Comparison of ENCODE assay signal across 16 mouse cellular contexts in genomic region chr5:113780082-113780752, GRCm38 (mm10). TPM values are rescaled to one million over a fixed set of nuclear protein-coding genes. Genes with fewer than 3 reads are reported as not detected.
DNase-seq lines count a peak whose midpoint lies in the region; ATAC-seq and TF ChIP-seq lines count a peak whose summit lies in the region.
"Had no signal": no experiment of that assay in that cellular context is flagged by ENCODE, and none has a peak within 500 bp of the region (broad histone marks: within the 10 kb centered on the region; RNA-seq: fewer than 3 reads in every experiment).

No protein-coding gene starts in this region.

- ATAC-seq in forebrain, embryonic 15.5 days (replicated peaks) = 0 out of 2 replicates have a peak, but pooled peaks have one; percentile 38
- ATAC-seq in forebrain, embryonic 12.5 days (ENCODE audit: low FRiP score) = no peak
- peak; percentile 33; the same call in 1 of the 2 replicates for ATAC-seq in liver, embryonic 12.5 days
- no peak for ATAC-seq in liver, postnatal 0 days
- peak; percentile 56; the same call in 1 of the 2 replicates for ATAC-seq in hindbrain, embryonic 16.5 days
- 0 out of 2 replicates have a peak, but pooled peaks have one; percentile 58 for ATAC-seq in midbrain, embryonic 15.5 days (replicated peaks)
- no peak for ATAC-seq in kidney, embryonic 15.5 days (replicated peaks; ENCODE audit: low FRiP score)

- H3K4me1 ChIP-seq in forebrain, embryonic 15.5 days = no peaks in the 10 kb centered on the region
- H3K4me1 ChIP-seq in forebrain, embryonic 12.5 days = no peaks in the 10 kb centered on the region; the same call in 1 of the 2 replicates
- 0 out of 2 replicates have a peak, but pooled peaks cover 5% of the 10 kb centered on the region for H3K4me1 ChIP-seq in liver, embryonic 12.5 days
- H3K4me1 ChIP-seq in liver, postnatal 0 days (ENCODE audit: insufficient read depth) = peaks cover 8% of the 10 kb centered on the region
- H3K4me1 ChIP-seq in hindbrain, embryonic 16.5 days (ENCODE audit: control insufficient read depth, insufficient read depth, low read depth, low read length) = no peaks in the 10 kb centered on the region
- H3K4me1 ChIP-seq in midbrain, embryonic 15.5 days = no peaks in the 10 kb centered on the region
- peaks cover 18% of the 10 kb centered on the region for H3K4me1 ChIP-seq in kidney, embryonic 15.5 days

- H3K27ac ChIP-seq in forebrain, embryonic 15.5 days (replicated peaks) = no peak overlapping the region
- no peak overlapping the region for H3K27ac ChIP-seq in forebrain, embryonic 12.5 days
- no peak overlapping the region for H3K27ac ChIP-seq in liver, embryonic 12.5 days
- no peak overlapping the region for H3K27ac ChIP-seq in liver, postnatal 0 days (ENCODE audit: low read depth)
- H3K27ac ChIP-seq in hindbrain, embryonic 16.5 days (ENCODE audit: low read depth, low read length) = no peak overlapping the region
- H3K27ac ChIP-seq in midbrain, embryonic 15.5 days = no peak overlapping the region
- H3K27ac ChIP-seq in kidney, embryonic 15.5 days = no peak overlapping the region
- H3K27ac ChIP-seq: heart, embryonic 10.5 days; stomach, embryonic 15.5 days had no signal

- no peaks in the 10 kb centered on the region for H3K9me3 ChIP-seq in forebrain, embryonic 15.5 days
- peaks cover 8% of the 10 kb centered on the region; the same call in 1 of the 2 replicates for H3K9me3 ChIP-seq in forebrain, embryonic 12.5 days
- H3K9me3 ChIP-seq in liver, embryonic 12.5 days (replicated peaks) = no peaks in the 10 kb centered on the region
- no peaks in the 10 kb centered on the region for H3K9me3 ChIP-seq in liver, postnatal 0 days (ENCODE audit: low read length)
- no peaks in the 10 kb centered on the region for H3K9me3 ChIP-seq in hindbrain, embryonic 16.5 days (ENCODE audit: control insufficient read depth, low read length)
- no peaks in the 10 kb centered on the region for H3K9me3 ChIP-seq in midbrain, embryonic 15.5 days
- H3K9me3 ChIP-seq in kidney, embryonic 15.5 days (replicated peaks) = no peaks in the 10 kb centered on the region
- H3K9me3 ChIP-seq: heart, embryonic 10.5 days; stomach, embryonic 15.5 days had no signal

- H3K27me3 ChIP-seq in forebrain, embryonic 15.5 days = peaks cover 10% of the 10 kb centered on the region; the same call in 1 of the 2 replicates
- peaks cover 20% of the 10 kb centered on the region for H3K27me3 ChIP-seq in forebrain, embryonic 12.5 days
- H3K27me3 ChIP-seq in liver, embryonic 12.5 days (replicated peaks) = peaks cover 28% of the 10 kb centered on the region
- no peaks in the 10 kb centered on the region for H3K27me3 ChIP-seq in liver, postnatal 0 days (ENCODE audit: insufficient read depth, low read length)
- peaks cover 5% of the 10 kb centered on the region for H3K27me3 ChIP-seq in hindbrain, embryonic 16.5 days (replicated peaks; ENCODE audit: control insufficient read depth, insufficient read depth, low read length)
- peaks cover 14% of the 10 kb centered on the region for H3K27me3 ChIP-seq in midbrain, embryonic 15.5 days (replicated peaks)
- H3K27me3 ChIP-seq in kidney, embryonic 15.5 days = 0 out of 2 replicates have a peak, but pooled peaks cover 5% of the 10 kb centered on the region

- peaks cover 28% of the 10 kb centered on the region for H3K36me3 ChIP-seq in forebrain, embryonic 15.5 days
- peaks cover 28% of the 10 kb centered on the region for H3K36me3 ChIP-seq in forebrain, embryonic 12.5 days (replicated peaks)
- peaks cover 33% of the 10 kb centered on the region for H3K36me3 ChIP-seq in liver, embryonic 12.5 days
- H3K36me3 ChIP-seq in liver, postnatal 0 days (replicated peaks; ENCODE audit: insufficient read depth, low read length) = peaks cover 25% of the 10 kb centered on the region
- H3K36me3 ChIP-seq in hindbrain, embryonic 16.5 days (ENCODE audit: control insufficient read depth, insufficient read depth, low read length) = peaks cover 11% of the 10 kb centered on the region; the same call in 1 of the 2 replicates
- H3K36me3 ChIP-seq in midbrain, embryonic 15.5 days (replicated peaks) = peaks cover 15% of the 10 kb centered on the region
- peaks cover 33% of the 10 kb centered on the region for H3K36me3 ChIP-seq in kidney, embryonic 15.5 days

- DNase-seq in liver, postnatal 0 days = no peak
- DNase-seq in left cerebral cortex, postnatal 14 days (ENCODE audit: low spot score in 2 of 2) = no peak
- DNase-seq: cerebellum, adult 8-10 months; embryo, embryonic 11 days; gastrocnemius, postnatal 10 days; kidney, adult 9 months; thymus, postnatal 14 days had no signal

- no peak overlapping the region for H3K9ac ChIP-seq in forebrain, embryonic 15.5 days (replicated peaks)
- H3K9ac ChIP-seq in forebrain, embryonic 12.5 days = no peak overlapping the region
- H3K9ac ChIP-seq in liver, embryonic 12.5 days = no peak overlapping the region
- no peak overlapping the region for H3K9ac ChIP-seq in liver, postnatal 0 days (replicated peaks)
- no peak overlapping the region for H3K9ac ChIP-seq in hindbrain, embryonic 16.5 days (ENCODE audit: low read depth, low read length)
- H3K9ac ChIP-seq in midbrain, embryonic 15.5 days = no peak overlapping the region
- H3K9ac ChIP-seq in kidney, embryonic 15.5 days = no peak overlapping the region
- H3K9ac ChIP-seq: stomach, embryonic 15.5 days had no signal

- intact Hi-C loops in left cerebral cortex, postnatal 14 days (cut with DNase I) = no loop called here

- TF ChIP-seq CTCF in liver, postnatal 0 days (IDR thresholded peaks at IDR 0.05; ENCODE audit: low read depth) = no peak

- 97% methylated on average over 3 of the region's 3 CpGs for WGBS in forebrain, embryonic 15.5 days
- WGBS in forebrain, embryonic 12.5 days = 92% methylated on average over 3 of the region's 3 CpGs
- 81% methylated on average over 3 of the region's 3 CpGs for WGBS in liver, embryonic 12.5 days (ENCODE audit: insufficient replicate concordance)
- WGBS in liver, postnatal 0 days (ENCODE audit: insufficient replicate concordance) = 83% methylated on average over 3 of the region's 3 CpGs
- WGBS in hindbrain, embryonic 16.5 days = 94% methylated on average over 3 of the region's 3 CpGs
- WGBS in midbrain, embryonic 15.5 days = 96% methylated on average over 3 of the region's 3 CpGs
- 97% methylated on average over 3 of the region's 3 CpGs for WGBS in kidney, embryonic 15.5 days

- H3K4me2 ChIP-seq in forebrain, embryonic 15.5 days (replicated peaks) = no peak overlapping the region
- H3K4me2 ChIP-seq in forebrain, embryonic 12.5 days = no peak overlapping the region
- H3K4me2 ChIP-seq in liver, embryonic 12.5 days = no peak overlapping the region
- H3K4me2 ChIP-seq in liver, postnatal 0 days (ENCODE audit: low read depth, low read length) = no peak overlapping the region
- no peak overlapping the region for H3K4me2 ChIP-seq in hindbrain, embryonic 16.5 days (ENCODE audit: low read length)
- no peak overlapping the region for H3K4me2 ChIP-seq in midbrain, embryonic 15.5 days
- no peak overlapping the region for H3K4me2 ChIP-seq in kidney, embryonic 15.5 days
- H3K4me2 ChIP-seq: stomach, embryonic 15.5 days had no signal

- TF ChIP-seq EP300 in liver, postnatal 0 days (IDR thresholded peaks at IDR 0.05; ENCODE audit: low read depth) = no peak

- no peak overlapping the region for H3K4me3 ChIP-seq in forebrain, embryonic 15.5 days
- no peak overlapping the region for H3K4me3 ChIP-seq in forebrain, embryonic 12.5 days (replicated peaks)
- no peak overlapping the region for H3K4me3 ChIP-seq in liver, embryonic 12.5 days
- H3K4me3 ChIP-seq in liver, postnatal 0 days (ENCODE audit: low read depth, low read length) = no peak overlapping the region
- no peak overlapping the region for H3K4me3 ChIP-seq in hindbrain, embryonic 16.5 days (ENCODE audit: low read length)
- H3K4me3 ChIP-seq in midbrain, embryonic 15.5 days = no peak overlapping the region
- H3K4me3 ChIP-seq in kidney, embryonic 15.5 days (replicated peaks) = no peak overlapping the region
- H3K4me3 ChIP-seq: heart, embryonic 10.5 days; megakaryocyte, embryonic 14.5 days; stomach, embryonic 15.5 days had no signal

RNA-seq across cellular contexts. Expression of gene Iscu, which starts 7.7 kb away (rescaled TPM):
- 87.4 and 94.1 TPM in 2 replicates for polyA plus RNA-seq in forebrain, embryonic 15.5 days (2015; fragmentation: Nextera tagmentation; extraction: Ambion mirVana)
- polyA plus RNA-seq in forebrain, embryonic 12.5 days (2016; fragmentation: Nextera tagmentation; extraction: Ambion mirVana) = 107 and 113 TPM in 2 replicates
- polyA plus RNA-seq in liver, embryonic 12.5 days (2016; fragmentation: Nextera tagmentation; extraction: Ambion mirVana) = 109 and 112 TPM in 2 replicates
- polyA plus RNA-seq in liver, postnatal 0 days (2015; fragmentation: Nextera tagmentation; extraction: Ambion mirVana) = 109 TPM in 2 replicates
- 86.8 and 94.0 TPM in 2 replicates for polyA plus RNA-seq in hindbrain, embryonic 16.5 days (2015; fragmentation: Nextera tagmentation; extraction: Ambion mirVana)
- polyA plus RNA-seq in midbrain, embryonic 15.5 days (2015; fragmentation: Nextera tagmentation; extraction: Ambion mirVana) = 75.4 and 78.4 TPM in 2 replicates
- polyA plus RNA-seq in kidney, embryonic 15.5 days (2015; fragmentation: Nextera tagmentation; extraction: Ambion mirVana) = 104 and 112 TPM in 2 replicates
- 10 to 100 TPM; 90.4 to 97.0 TPM for total RNA-seq in left cerebral cortex, postnatal 14 days (2021)

RNA-seq across cellular contexts. Expression of gene Sart3, which starts 7.9 kb away (rescaled TPM):
- 57.6 and 58.7 TPM in 2 replicates for polyA plus RNA-seq in forebrain, embryonic 15.5 days (2015; fragmentation: Nextera tagmentation; extraction: Ambion mirVana)
- polyA plus RNA-seq in forebrain, embryonic 12.5 days (2016; fragmentation: Nextera tagmentation; extraction: Ambion mirVana) = 78.4 and 78.8 TPM in 2 replicates
- 39.9 and 40.4 TPM in 2 replicates for polyA plus RNA-seq in liver, embryonic 12.5 days (2016; fragmentation: Nextera tagmentation; extraction: Ambion mirVana)
- 6.9 and 7.9 TPM in 2 replicates for polyA plus RNA-seq in liver, postnatal 0 days (2015; fragmentation: Nextera tagmentation; extraction: Ambion mirVana)
- 37.7 and 39.0 TPM in 2 replicates for polyA plus RNA-seq in hindbrain, embryonic 16.5 days (2015; fragmentation: Nextera tagmentation; extraction: Ambion mirVana)
- polyA plus RNA-seq in midbrain, embryonic 15.5 days (2015; fragmentation: Nextera tagmentation; extraction: Ambion mirVana) = 53.3 and 57.5 TPM in 2 replicates
- 57.6 and 59.2 TPM in 2 replicates for polyA plus RNA-seq in kidney, embryonic 15.5 days (2015; fragmentation: Nextera tagmentation; extraction: Ambion mirVana)
- 10 to 100 TPM; 30.3 to 32.1 TPM for total RNA-seq in left cerebral cortex, postnatal 14 days (2021)

RNA-seq across cellular contexts. Expression of gene Tmem119, which starts 20.1 kb away (rescaled TPM):
- 4.9 and 5.1 TPM in 2 replicates for polyA plus RNA-seq in forebrain, embryonic 15.5 days (2015; fragmentation: Nextera tagmentation; extraction: Ambion mirVana)
- 13.9 and 19.4 TPM in 2 replicates for polyA plus RNA-seq in forebrain, embryonic 12.5 days (2016; fragmentation: Nextera tagmentation; extraction: Ambion mirVana)
- 7.2 and 9.8 TPM in 2 replicates for polyA plus RNA-seq in liver, embryonic 12.5 days (2016; fragmentation: Nextera tagmentation; extraction: Ambion mirVana)
- 3.2 and 3.4 TPM in 2 replicates for polyA plus RNA-seq in liver, postnatal 0 days (2015; fragmentation: Nextera tagmentation; extraction: Ambion mirVana)
- polyA plus RNA-seq in hindbrain, embryonic 16.5 days (2015; fragmentation: Nextera tagmentation; extraction: Ambion mirVana) = 7.9 and 10.4 TPM in 2 replicates
- 5.7 and 6.3 TPM in 2 replicates for polyA plus RNA-seq in midbrain, embryonic 15.5 days (2015; fragmentation: Nextera tagmentation; extraction: Ambion mirVana)
- 50.4 and 52.1 TPM in 2 replicates for polyA plus RNA-seq in kidney, embryonic 15.5 days (2015; fragmentation: Nextera tagmentation; extraction: Ambion mirVana)
- total RNA-seq in left cerebral cortex, postnatal 14 days (2021) = 10 to 100 TPM; 19.4 to 24.7 TPM

RNA-seq across cellular contexts. Expression of gene Ficd, which starts 44.6 kb away (rescaled TPM):
- 7.8 and 9.0 TPM in 2 replicates for polyA plus RNA-seq in forebrain, embryonic 15.5 days (2015; fragmentation: Nextera tagmentation; extraction: Ambion mirVana)
- polyA plus RNA-seq in forebrain, embryonic 12.5 days (2016; fragmentation: Nextera tagmentation; extraction: Ambion mirVana) = 5.4 and 7.2 TPM in 2 replicates
- polyA plus RNA-seq in liver, embryonic 12.5 days (2016; fragmentation: Nextera tagmentation; extraction: Ambion mirVana) = 2.9 and 3.3 TPM in 2 replicates
- polyA plus RNA-seq in liver, postnatal 0 days (2015; fragmentation: Nextera tagmentation; extraction: Ambion mirVana) = 2.6 and 2.8 TPM in 2 replicates
- polyA plus RNA-seq in hindbrain, embryonic 16.5 days (2015; fragmentation: Nextera tagmentation; extraction: Ambion mirVana) = 10.9 and 11.1 TPM in 2 replicates
- 10.4 and 10.7 TPM in 2 replicates for polyA plus RNA-seq in midbrain, embryonic 15.5 days (2015; fragmentation: Nextera tagmentation; extraction: Ambion mirVana)
- polyA plus RNA-seq in kidney, embryonic 15.5 days (2015; fragmentation: Nextera tagmentation; extraction: Ambion mirVana) = 4.8 and 6.1 TPM in 2 replicates
- total RNA-seq in left cerebral cortex, postnatal 14 days (2021) = 10 to 100 TPM in 1 of 2 experiments, 1 to 10 TPM in 1; 10.0 to 10.7 TPM

RNA-seq across cellular contexts. Expression of gene Selplg, which starts 52.2 kb away (rescaled TPM):
- polyA plus RNA-seq in forebrain, embryonic 15.5 days (2015; fragmentation: Nextera tagmentation; extraction: Ambion mirVana) = 1.8 TPM in 2 replicates
- 0.82 and 0.88 TPM in 2 replicates for polyA plus RNA-seq in forebrain, embryonic 12.5 days (2016; fragmentation: Nextera tagmentation; extraction: Ambion mirVana)
- polyA plus RNA-seq in liver, embryonic 12.5 days (2016; fragmentation: Nextera tagmentation; extraction: Ambion mirVana) = 10.8 and 11.6 TPM in 2 replicates
- polyA plus RNA-seq in liver, postnatal 0 days (2015; fragmentation: Nextera tagmentation; extraction: Ambion mirVana) = 18.9 and 21.5 TPM in 2 replicates
- polyA plus RNA-seq in hindbrain, embryonic 16.5 days (2015; fragmentation: Nextera tagmentation; extraction: Ambion mirVana) = 1.9 and 2.5 TPM in 2 replicates
- 2.4 and 2.8 TPM in 2 replicates for polyA plus RNA-seq in midbrain, embryonic 15.5 days (2015; fragmentation: Nextera tagmentation; extraction: Ambion mirVana)
- polyA plus RNA-seq in kidney, embryonic 15.5 days (2015; fragmentation: Nextera tagmentation; extraction: Ambion mirVana) = 1.5 and 2.2 TPM in 2 replicates
- total RNA-seq in left cerebral cortex, postnatal 14 days (2021) = 10 to 100 TPM; 25.9 to 27.2 TPM

Comparison
In these comparisons a context has a peak if more than half of its experiments do, and no peak if none do; other contexts are left out.
1. ATAC-seq: peak in forebrain, embryonic 15.5 days (single experiment), liver, embryonic 12.5 days (single experiment), hindbrain, embryonic 16.5 days (single experiment) and midbrain, embryonic 15.5 days (single experiment); none in forebrain, embryonic 12.5 days (single experiment), liver, postnatal 0 days (single experiment) and kidney, embryonic 15.5 days (single experiment).